Mouse (Mus musculus) spleen, adult 2 months (tissue): Measurements from ENCODE around the gene Cdc42.

Experiments used
- CTCF ChIP-seq: fragments of 200-500 bp; IDR thresholded peaks from 2 replicates; pipeline ENCODE4 v1.5.1; 2011; ENCODE audit warnings: mild to moderate bottlenecking, inconsistent platforms; ENCODE audit not compliant: insufficient read depth, insufficient read length, insufficient replicate concordance; ENCODE audit errors: extremely low read depth
- POLR2A ChIP-seq: fragments of 200-500 bp; IDR thresholded peaks from 2 replicates; pipeline ENCODE4 v1.6.1; 2011; ENCODE audit warnings: low read depth, low read length, inconsistent platforms

DNA sequence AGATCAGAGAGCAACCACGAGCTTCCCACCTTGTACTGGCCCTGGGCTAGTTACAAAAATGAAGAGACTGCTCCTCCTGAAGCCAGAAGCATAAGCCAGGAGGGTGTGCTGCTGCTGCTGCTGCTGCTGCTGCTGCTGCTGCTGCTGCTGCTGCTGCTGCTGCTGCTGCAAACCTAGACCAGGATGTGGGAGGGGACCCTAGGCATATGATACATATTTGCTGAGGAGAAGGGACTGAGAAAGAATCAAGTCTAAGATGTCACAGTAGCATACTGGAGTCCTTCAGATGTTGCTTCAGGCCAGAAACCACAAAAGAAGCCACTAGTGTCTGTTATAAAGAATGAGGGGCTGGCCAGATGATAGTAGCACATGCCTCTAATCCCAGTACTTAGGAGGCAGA, 10.7 kb upstream of the Cdc42 start:
- TF ChIP-seq POLR2A (no peak), CTCF (no peak)
